Mouse (Mus musculus): ENCODE results near the gene Ppp3ca. TPM values are rescaled to one million over a fixed set of nuclear protein-coding genes. Genes with fewer than 3 reads are reported as not detected.

The Ppp3ca gene
- total and polyA plus RNA-seq, 2 experiments from 2014 or later, result 159 to 184 TPM

GRCm38 (mm10) chr3:136866095-136866494 lies 196.2 kb downstream of the Ppp3ca start:
- Histone ChIP-seq H3K9me3 (ENCODE audit: low read length) (no peaks in the 10 kb centered on the region), H3K4me3 (ENCODE audit: low read depth, low read length) (no peak overlapping the region), H3K4me1 (ENCODE audit: insufficient read depth, low read length) (no peaks in the 10 kb centered on the region), H3K36me3 (ENCODE audit: insufficient read depth, low read length) (no peaks in the 10 kb centered on the region), H3K4me2 (ENCODE audit: low read depth, low read length, poor library complexity, severe bottlenecking) (no peak overlapping the region), H3K27me3 (ENCODE audit: insufficient read depth, low read length) (no peaks in the 10 kb centered on the region), H3K27ac (ENCODE audit: low read depth, low read length) (no peak overlapping the region), H3K9ac (replicated peaks; ENCODE audit: low read length, poor library complexity, severe bottlenecking) (no peak overlapping the region)
- DNase-seq (ENCODE audit: low spot score) (no peak), ATAC-seq (ENCODE audit: low FRiP score) (no peak)
- no peak for TF ChIP-seq CTCF (IDR thresholded peaks at IDR 0.05)
- 95% methylated on average over 3 of the region's 3 CpGs for WGBS

GRCm38 (mm10) chr3:136866571-136866970 lies 196.6 kb downstream of the Ppp3ca start:
- H3K27me3 ChIP-seq (ENCODE audit: insufficient read depth, low read length), result no peaks in the 10 kb centered on the region
- no peak overlapping the region for H3K4me3 ChIP-seq (ENCODE audit: low read depth, low read length)
- no peak for ATAC-seq (ENCODE audit: low FRiP score)
- no peaks in the 10 kb centered on the region for H3K9me3 ChIP-seq (ENCODE audit: low read length)
- no peak overlapping the region for H3K27ac ChIP-seq (ENCODE audit: low read depth, low read length)
- no peak for DNase-seq (ENCODE audit: low spot score)
- no peak overlapping the region for H3K9ac ChIP-seq (replicated peaks; ENCODE audit: low read length, poor library complexity, severe bottlenecking)
- no peak for TF ChIP-seq CTCF (IDR thresholded peaks at IDR 0.05)
- H3K36me3 ChIP-seq (ENCODE audit: insufficient read depth, low read length), result no peaks in the 10 kb centered on the region
- WGBS, result 82% methylated on average over 3 of the region's 3 CpGs
- H3K4me1 ChIP-seq (ENCODE audit: insufficient read depth, low read length), result no peaks in the 10 kb centered on the region
- no peak overlapping the region for H3K4me2 ChIP-seq (ENCODE audit: low read depth, low read length, poor library complexity, severe bottlenecking)

DNA sequence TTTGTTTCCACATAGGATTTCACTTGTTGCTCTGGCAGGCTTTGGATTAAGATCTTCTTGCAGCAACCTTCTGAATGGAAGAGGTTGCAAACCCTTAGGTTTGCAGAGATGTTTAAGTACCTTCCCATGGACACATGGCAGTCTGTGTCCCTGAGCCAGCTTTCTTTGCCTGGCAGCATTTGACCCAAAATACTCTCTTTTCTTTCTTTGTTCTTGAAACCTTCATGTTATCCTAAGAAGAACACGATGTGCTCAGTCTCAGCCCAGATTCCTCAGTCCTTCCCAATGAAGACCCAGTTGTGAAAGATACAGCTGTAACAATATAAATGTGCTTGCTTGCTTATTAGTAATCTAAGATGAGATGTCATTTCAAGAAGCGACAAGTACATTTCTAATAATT lies 197.4 kb downstream of the Ppp3ca start:
- no peak overlapping the region for H3K9ac ChIP-seq (replicated peaks; ENCODE audit: low read length, poor library complexity, severe bottlenecking)
- DNase-seq (ENCODE audit: low spot score) (no peak), ATAC-seq (ENCODE audit: low FRiP score) (no peak)
- H3K4me3 ChIP-seq (ENCODE audit: low read depth, low read length), result no peak overlapping the region
- no peaks in the 10 kb centered on the region for H3K36me3 ChIP-seq (ENCODE audit: insufficient read depth, low read length)
- H3K4me1 ChIP-seq (ENCODE audit: insufficient read depth, low read length), result no peaks in the 10 kb centered on the region
- no peaks in the 10 kb centered on the region for H3K9me3 ChIP-seq (ENCODE audit: low read length)
- H3K4me2 ChIP-seq (ENCODE audit: low read depth, low read length, poor library complexity, severe bottlenecking), result no peak overlapping the region
- no peak overlapping the region for H3K27ac ChIP-seq (ENCODE audit: low read depth, low read length)
- no peak for TF ChIP-seq CTCF (IDR thresholded peaks at IDR 0.05)
- 84% methylated on average over 2 of the region's 2 CpGs for WGBS
- H3K27me3 ChIP-seq (ENCODE audit: insufficient read depth, low read length), result no peaks in the 10 kb centered on the region

DNA sequence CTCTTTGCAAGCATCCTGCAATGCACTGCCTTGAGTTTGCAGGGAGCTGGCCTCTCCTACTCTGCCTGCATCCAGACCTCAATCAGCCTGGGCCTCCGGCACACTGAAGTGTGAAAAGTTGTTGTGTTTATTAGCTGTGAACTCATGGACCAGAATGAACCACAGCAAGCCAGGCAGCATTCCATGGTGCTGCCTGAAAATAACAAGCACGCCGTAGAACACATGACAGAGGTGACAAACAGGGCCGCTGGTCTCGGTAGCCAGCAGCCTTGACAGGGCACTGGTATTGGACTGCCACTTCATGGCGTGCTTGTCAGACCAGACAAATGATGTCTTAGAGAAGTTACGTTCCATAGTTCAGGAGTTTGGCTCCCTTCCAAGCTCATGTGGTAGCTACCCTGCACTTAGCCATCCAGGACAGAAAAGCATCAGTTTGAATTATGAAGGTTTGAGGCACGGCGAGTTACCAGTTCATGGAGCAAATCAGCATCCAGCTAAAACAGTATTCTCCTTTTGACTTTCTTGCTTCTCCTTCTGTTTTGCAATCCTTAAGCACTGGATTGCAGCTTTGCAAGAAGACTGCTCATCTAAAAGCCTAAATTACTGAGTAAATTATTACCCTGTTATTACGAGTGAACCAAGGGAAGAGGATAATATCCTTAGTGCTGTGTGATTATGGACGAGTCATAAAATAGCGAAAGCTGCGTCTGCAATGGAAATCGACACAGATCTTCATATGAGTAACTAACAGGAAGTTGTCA lies 202.0 kb downstream of the Ppp3ca start:
- DNase-seq (ENCODE audit: low spot score) (peak; percentile 46), ATAC-seq (ENCODE audit: low FRiP score) (0 out of 2 replicates have a peak, but pooled peaks have one; percentile 13)
- TF ChIP-seq CTCF (IDR thresholded peaks at IDR 0.05), result no peak
- WGBS, result 68% methylated on average over 14 of the region's 14 CpGs
- Histone ChIP-seq H3K27me3 (ENCODE audit: insufficient read depth, low read length) (no peaks in the 10 kb centered on the region), H3K4me2 (ENCODE audit: low read depth, low read length, poor library complexity, severe bottlenecking) (no peak overlapping the region), H3K9ac (replicated peaks; ENCODE audit: low read length, poor library complexity, severe bottlenecking) (no peak overlapping the region), H3K36me3 (ENCODE audit: insufficient read depth, low read length) (no peaks in the 10 kb centered on the region), H3K27ac (ENCODE audit: low read depth, low read length) (0 out of 2 replicates have a peak overlapping the region, but pooled peaks have one; percentile 9), H3K4me1 (ENCODE audit: insufficient read depth, low read length) (peaks cover 3% of the 10 kb centered on the region; the same call in 1 of the 2 replicates), H3K9me3 (ENCODE audit: low read length) (no peaks in the 10 kb centered on the region), H3K4me3 (ENCODE audit: low read depth, low read length) (no peak overlapping the region)

GRCm38 (mm10) chr3:136872533-136873095 lies 202.7 kb downstream of the Ppp3ca start:
- Histone ChIP-seq H3K27ac (ENCODE audit: low read depth, low read length) (no peak overlapping the region), H3K4me3 (ENCODE audit: low read depth, low read length) (no peak overlapping the region), H3K36me3 (ENCODE audit: insufficient read depth, low read length) (no peaks in the 10 kb centered on the region), H3K9ac (replicated peaks; ENCODE audit: low read length, poor library complexity, severe bottlenecking) (no peak overlapping the region), H3K4me2 (ENCODE audit: low read depth, low read length, poor library complexity, severe bottlenecking) (no peak overlapping the region), H3K9me3 (ENCODE audit: low read length) (no peaks in the 10 kb centered on the region), H3K4me1 (ENCODE audit: insufficient read depth, low read length) (peaks cover 3% of the 10 kb centered on the region; the same call in 1 of the 2 replicates), H3K27me3 (ENCODE audit: insufficient read depth, low read length) (no peaks in the 10 kb centered on the region)
- ATAC-seq (ENCODE audit: low FRiP score) (no peak), DNase-seq (ENCODE audit: low spot score) (no peak)
- WGBS, result 80% methylated on average over 8 of the region's 8 CpGs
- TF ChIP-seq CTCF (IDR thresholded peaks at IDR 0.05), result no peak

- DNase-seq (ENCODE audit: low spot score) (no peak), ATAC-seq (ENCODE audit: low FRiP score) (peak; percentile 36; the same call in 1 of the 2 replicates)
- TF ChIP-seq CTCF (IDR thresholded peaks at IDR 0.05), result peak; percentile 23
- no peaks in the 10 kb centered on the region for H3K36me3 ChIP-seq (ENCODE audit: insufficient read depth, low read length)
- H3K4me1 ChIP-seq (ENCODE audit: insufficient read depth, low read length), result peaks cover 3% of the 10 kb centered on the region; the same call in 1 of the 2 replicates
- no peak overlapping the region for H3K4me3 ChIP-seq (ENCODE audit: low read depth, low read length)
- H3K9ac ChIP-seq (replicated peaks; ENCODE audit: low read length, poor library complexity, severe bottlenecking), result no peak overlapping the region
- H3K9me3 ChIP-seq (ENCODE audit: low read length), result no peaks in the 10 kb centered on the region
- H3K4me2 ChIP-seq (ENCODE audit: low read depth, low read length, poor library complexity, severe bottlenecking), result no peak overlapping the region
- H3K27me3 ChIP-seq (ENCODE audit: insufficient read depth, low read length), result no peaks in the 10 kb centered on the region
- H3K27ac ChIP-seq (ENCODE audit: low read depth, low read length), result no peak overlapping the region
- WGBS, result 63% methylated on average over 7 of the region's 7 CpGs
Observed at GRCm38 (mm10) chr3:136873809-136874449, 204.0 kb downstream of the Ppp3ca start.

All from midbrain, postnatal 0 days (tissue).